Comparison of ENCODE assay signal across 13 mouse cellular contexts in genomic region chr3:49928509-49929263, GRCm38 (mm10).
DNase-seq lines count a peak whose midpoint lies in the region; ATAC-seq lines count a peak whose summit lies in the region.
"Had no signal": no experiment of that assay in that cellular context is flagged by ENCODE, and none has a peak within 500 bp of the region (broad histone marks: within the 10 kb centered on the region; RNA-seq: fewer than 3 reads in every experiment).

No protein-coding gene starts in this region.

- no peaks in the 10 kb centered on the region for H3K9me3 ChIP-seq in embryonic facial prominence, embryonic 15.5 days (replicated peaks)
- H3K9me3 ChIP-seq: forebrain, embryonic 12.5 days; heart, embryonic 15.5 days; stomach, embryonic 15.5 days had no signal

- H3K27ac ChIP-seq in embryonic facial prominence, embryonic 15.5 days (replicated peaks) = peak overlapping the region; percentile 76
- H3K27ac ChIP-seq: forebrain, embryonic 12.5 days; heart, embryonic 15.5 days; stomach, embryonic 15.5 days had no signal

- intact Hi-C loops in gastrocnemius, postnatal 36 days (cut with DNase I) = no loop called here
- intact Hi-C loops in left cerebral cortex, postnatal 10 days (cut with DNase I) = no loop called here

- peak; percentile 26 for DNase-seq in gastrocnemius, adult 18-20 months (ENCODE audit: low spot score)
- no peak for DNase-seq in gastrocnemius, postnatal 36 days
- DNase-seq in 3T3-L1 (ENCODE audit: low read depth, low spot score) = peak; percentile 98
- peak; percentile 18 to 38 for DNase-seq in kidney, postnatal 25 days
- no peak for DNase-seq in liver
- no peak for DNase-seq in left cerebral cortex, postnatal 10 days (ENCODE audit: extremely low spot score in 1 of 2, low spot score in 2 of 2)
- DNase-seq: cerebellum, adult 2 months had no signal

- no peak overlapping the region for H3K4me2 ChIP-seq in embryonic facial prominence, embryonic 15.5 days (replicated peaks)
- H3K4me2 ChIP-seq: forebrain, embryonic 12.5 days; heart, embryonic 15.5 days; stomach, embryonic 15.5 days had no signal

- no peak overlapping the region for H3K4me3 ChIP-seq in embryonic facial prominence, embryonic 15.5 days (replicated peaks)
- H3K4me3 ChIP-seq: forebrain, embryonic 12.5 days; heart, embryonic 15.5 days; stomach, embryonic 15.5 days had no signal

- WGBS in embryonic facial prominence, embryonic 15.5 days = 13% methylated on average over 4 of the region's 4 CpGs

- peak; percentile 88 for ATAC-seq in embryonic facial prominence, embryonic 15.5 days (ENCODE audit: insufficient number of reproducible peaks, low FRiP score, low TSS enrichment, low read depth)
- no peak for ATAC-seq in megakaryocyte-erythroid progenitor cell, adult 5-6 weeks (replicated peaks; ENCODE audit: low FRiP score, low TSS enrichment, poor library complexity, severe bottlenecking)
- ATAC-seq: midbrain, embryonic 16.5 days had no signal

- no peaks in the 10 kb centered on the region for H3K27me3 ChIP-seq in embryonic facial prominence, embryonic 15.5 days
- H3K27me3 ChIP-seq: forebrain, embryonic 12.5 days; heart, embryonic 15.5 days; stomach, embryonic 15.5 days had no signal

- no peak overlapping the region for H3K9ac ChIP-seq in embryonic facial prominence, embryonic 15.5 days
- H3K9ac ChIP-seq: forebrain, embryonic 12.5 days; heart, embryonic 15.5 days; stomach, embryonic 15.5 days had no signal

- no peaks in the 10 kb centered on the region for H3K36me3 ChIP-seq in embryonic facial prominence, embryonic 15.5 days
- H3K36me3 ChIP-seq: forebrain, embryonic 12.5 days; heart, embryonic 15.5 days; stomach, embryonic 15.5 days had no signal

- 0 out of 2 replicates have a peak, but pooled peaks cover 3% of the 10 kb centered on the region for H3K4me1 ChIP-seq in embryonic facial prominence, embryonic 15.5 days
- H3K4me1 ChIP-seq: forebrain, embryonic 12.5 days; heart, embryonic 15.5 days; stomach, embryonic 15.5 days had no signal

Comparison
In these comparisons a context has a peak if more than half of its experiments do, and no peak if none do; other contexts are left out.
1. DNase-seq: peak in gastrocnemius, adult 18-20 months (single experiment), 3T3-L1 (single experiment) and kidney, postnatal 25 days (2 of 2); none in gastrocnemius, postnatal 36 days (0 of 2), liver (single experiment) and left cerebral cortex, postnatal 10 days (0 of 2).